Mouse (Mus musculus) olfactory bulb, adult 2 months (tissue): ENCODE data around the gene Atn1.

Experiments used
- CTCF ChIP-seq: fragments of 200-500 bp; IDR thresholded peaks from 2 replicates; pipeline ENCODE4 v1.5.1; 2012; ENCODE audit warnings: low read depth, mild to moderate bottlenecking, low read length, moderate library complexity; ENCODE audit not compliant: insufficient read depth
- POLR2A ChIP-seq: fragments of 200-500 bp; IDR thresholded peaks from 2 replicates; pipeline ENCODE4 v1.6.1; 2012; ENCODE audit warnings: mild to moderate bottlenecking, low read depth, low read length, moderate library complexity; ENCODE audit not compliant: insufficient read depth

- TF ChIP-seq CTCF (no peak), POLR2A (no peak)
Observed at GRCm38 (mm10) chr6:124746296-124746605, 10.1 kb downstream of the Atn1 start.
